Comparison of ENCODE assay signal across 17 mouse cellular contexts in genomic region chr10:118616031-118616615, GRCm38 (mm10).
"Had no signal": no experiment of that assay in that cellular context is flagged by ENCODE, and none has a peak within 500 bp of the region (broad histone marks: within the 10 kb centered on the region; RNA-seq: fewer than 3 reads in every experiment).

No protein-coding gene starts in this region.

- H3K9ac ChIP-seq: intestine, embryonic 15.5 days; limb, embryonic 12.5 days; limb, embryonic 15.5 days; liver, embryonic 14.5 days; liver, postnatal 0 days; lung, embryonic 14.5 days; midbrain, embryonic 13.5 days; neural tube, embryonic 13.5 days had no signal

- H3K27ac ChIP-seq: intestine, embryonic 15.5 days; kidney, postnatal 0 days; limb, embryonic 12.5 days; limb, embryonic 15.5 days; liver, embryonic 14.5 days; macrophage; midbrain, embryonic 13.5 days; neural tube, embryonic 13.5 days had no signal

- H3K27me3 ChIP-seq: intestine, embryonic 15.5 days; limb, embryonic 12.5 days; limb, embryonic 15.5 days; midbrain, embryonic 13.5 days; neural tube, embryonic 13.5 days had no signal

- H3K4me1 ChIP-seq: intestine, embryonic 15.5 days; limb, embryonic 12.5 days; limb, embryonic 15.5 days; neural tube, embryonic 13.5 days had no signal

- ATAC-seq: intestine, embryonic 15.5 days; liver, postnatal 0 days; lung, postnatal 0 days; midbrain, embryonic 13.5 days; midbrain, embryonic 16.5 days had no signal

- DNase-seq: left cerebral cortex, postnatal 4 days; liver, postnatal 0 days; lung, embryonic 14.5 days; right cerebral cortex, postnatal 4 days; thymus, postnatal 36 days had no signal

- H3K4me3 ChIP-seq: intestine, embryonic 15.5 days; limb, embryonic 12.5 days; limb, embryonic 15.5 days; midbrain, embryonic 13.5 days; myocyte; neural tube, embryonic 13.5 days had no signal

- H3K9me3 ChIP-seq: intestine, embryonic 15.5 days; limb, embryonic 12.5 days; limb, embryonic 15.5 days; midbrain, embryonic 13.5 days; neural tube, embryonic 13.5 days had no signal

- H3K4me2 ChIP-seq: intestine, embryonic 15.5 days; limb, embryonic 12.5 days; limb, embryonic 15.5 days; liver, embryonic 11.5 days; lung, embryonic 14.5 days; midbrain, embryonic 13.5 days; neural tube, embryonic 13.5 days had no signal

- H3K36me3 ChIP-seq: intestine, embryonic 15.5 days; limb, embryonic 12.5 days; limb, embryonic 15.5 days; midbrain, embryonic 13.5 days; neural tube, embryonic 13.5 days had no signal
